Mouse (Mus musculus) cerebellum, adult 2 months (tissue): ENCODE data around the gene Nppc. TPM values are rescaled to one million over a fixed set of nuclear protein-coding genes. Genes with fewer than 3 reads are reported as not detected.

Experiments used
- DNase-seq, 2 experiments: peaks; one replicate each; pipeline ENCODE4 v3.0.0; 2021
- H3K27ac ChIP-seq: fragments of 200-500 bp; 2 replicates; pipeline ENCODE4 v1.5.1; 2012; ENCODE audit warnings: low read length, control low read depth, inconsistent platforms; ENCODE audit not compliant: insufficient read depth
- H3K27me3 ChIP-seq: fragments of 200-500 bp; 2 replicates; pipeline ENCODE4 v1.6.1; 2012; ENCODE audit warnings: inconsistent platforms, mild to moderate bottlenecking, low read length, moderate library complexity; ENCODE audit not compliant: control insufficient read depth, insufficient read depth
- H3K4me1 ChIP-seq: fragments of 200-500 bp; 2 replicates; pipeline ENCODE4 v1.6.1; 2011; ENCODE audit warnings: low read length; ENCODE audit not compliant: control insufficient read depth, insufficient read depth
- H3K4me3 ChIP-seq: fragments of 200-500 bp; replicated peaks from 2 replicates; pipeline ENCODE3; 2011; ENCODE audit warnings: mild to moderate bottlenecking, low read depth, low read length, control low read depth; ENCODE audit not compliant: insufficient read depth
- CTCF ChIP-seq: fragments of 200-500 bp; IDR thresholded peaks from 2 replicates; pipeline ENCODE4 v1.5.1; 2011; ENCODE audit warnings: low read depth, mild to moderate bottlenecking, control low read depth, low read length, moderate library complexity, borderline replicate concordance; ENCODE audit not compliant: insufficient read depth
- POLR2A ChIP-seq: fragments of 200-500 bp; IDR thresholded peaks from 2 replicates; pipeline ENCODE4 v1.6.1; 2011; ENCODE audit warnings: low read length, control low read depth, borderline replicate concordance; ENCODE audit not compliant: insufficient read depth
- WGBS: fragments of 180-500 bp; shearing (Covaris S2); methylation state at CpG from one replicate; pipeline ENCODE4 v1.1.7; 2018; 5-methylcytosine and 5-hydroxymethylcytosine counted together
- polyA plus RNA-seq: library from polyadenylated mRNA; depleted of rRNA; stranded (reverse); fragments of >200 nt; gene quantifications from 2 replicates; pipeline ENCODE4 v1.2.3, GENCODE M21; 2012; rRNA removed

Nppc gene
- polyA plus RNA-seq, 1 experiment = 21.1 TPM

DNA sequence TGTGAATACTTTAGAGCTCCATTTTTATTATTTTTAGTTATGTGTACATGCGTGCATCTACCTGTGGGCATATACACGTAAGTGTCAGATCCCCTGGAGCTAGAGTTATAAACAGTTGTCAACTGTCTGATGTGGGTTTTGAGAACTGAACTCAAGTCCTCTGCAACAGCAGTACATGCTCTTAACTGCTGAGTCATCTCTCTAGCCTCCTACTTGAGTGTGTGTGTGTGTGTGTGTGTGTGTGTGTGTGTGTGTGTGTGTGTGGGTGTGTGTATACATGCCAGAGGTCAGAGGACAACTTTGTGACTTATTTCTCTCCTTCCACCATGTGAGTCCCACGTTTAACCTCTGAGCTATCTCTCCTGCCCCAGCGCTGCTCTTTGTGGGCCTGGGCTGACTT lies 39.8 kb downstream of the Nppc start:
- H3K27me3 ChIP-seq = no peaks in the 10 kb centered on the region
- 91% methylated on average over 4 of the region's 4 CpGs for WGBS

DNA sequence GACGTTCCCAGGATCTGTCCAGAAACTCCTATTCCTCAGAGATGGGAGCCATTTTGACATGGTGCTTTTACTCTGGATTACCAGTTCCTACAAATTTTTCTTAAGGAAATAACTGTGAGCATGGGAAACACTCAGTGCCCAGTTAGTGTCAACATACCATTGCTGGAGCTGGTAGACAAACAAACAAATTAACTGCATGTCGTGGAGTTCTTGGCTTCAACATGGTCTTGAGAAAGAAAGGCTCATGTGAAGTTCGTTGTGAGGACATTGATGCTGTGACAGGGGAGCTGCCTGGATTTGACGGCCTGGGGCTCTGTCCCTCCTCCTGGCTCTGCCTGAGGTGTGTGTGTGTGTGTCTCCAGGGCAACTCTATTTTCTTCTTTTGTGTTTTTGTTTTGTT lies 40.4 kb downstream of the Nppc start:
- no peaks in the 10 kb centered on the region for H3K27me3 ChIP-seq
- no peak for TF ChIP-seq CTCF
- no peak for TF ChIP-seq POLR2A
- 38% methylated on average over 4 of the region's 4 CpGs for WGBS

More for the DNA sequence above, 39.8 kb downstream of the Nppc start:
- no peak overlapping the region for H3K27ac ChIP-seq
- DNase-seq = no peak
- TF ChIP-seq POLR2A = no peak
- no peaks in the 10 kb centered on the region for H3K4me1 ChIP-seq
- H3K4me3 ChIP-seq = no peak overlapping the region

DNA sequence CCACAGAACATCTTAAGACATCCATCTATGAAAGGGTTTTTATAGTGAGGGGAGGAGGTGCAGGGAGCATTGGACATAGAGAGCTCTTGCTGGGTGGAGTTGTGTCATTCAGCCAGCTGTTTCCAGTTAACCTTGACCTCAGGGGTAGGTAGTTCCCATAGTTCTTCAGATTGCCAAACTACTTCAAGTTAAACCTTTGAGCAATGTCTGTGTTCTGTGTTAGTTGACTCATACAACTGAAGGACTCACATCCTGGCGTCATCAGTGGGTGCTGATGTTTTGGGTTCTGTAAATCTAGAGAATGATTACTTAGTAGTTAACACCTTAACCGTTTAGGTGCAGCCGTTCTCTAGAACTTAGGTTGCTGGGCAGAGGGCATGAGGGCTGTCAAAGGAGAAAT lies 42.1 kb downstream of the Nppc start:
- Histone ChIP-seq H3K4me3 (no peak overlapping the region), H3K27me3 (no peaks in the 10 kb centered on the region), H3K4me1 (no peaks in the 10 kb centered on the region), H3K27ac (no peak overlapping the region)
- no peak for DNase-seq
- no peak for TF ChIP-seq POLR2A
- no peak for TF ChIP-seq CTCF
- 93% methylated on average over 3 of the region's 3 CpGs for WGBS

More for the DNA sequence above, 40.4 kb downstream of the Nppc start:
- Histone ChIP-seq H3K4me1 (no peaks in the 10 kb centered on the region), H3K4me3 (no peak overlapping the region), H3K27ac (no peak overlapping the region)
- DNase-seq = no peak

DNA sequence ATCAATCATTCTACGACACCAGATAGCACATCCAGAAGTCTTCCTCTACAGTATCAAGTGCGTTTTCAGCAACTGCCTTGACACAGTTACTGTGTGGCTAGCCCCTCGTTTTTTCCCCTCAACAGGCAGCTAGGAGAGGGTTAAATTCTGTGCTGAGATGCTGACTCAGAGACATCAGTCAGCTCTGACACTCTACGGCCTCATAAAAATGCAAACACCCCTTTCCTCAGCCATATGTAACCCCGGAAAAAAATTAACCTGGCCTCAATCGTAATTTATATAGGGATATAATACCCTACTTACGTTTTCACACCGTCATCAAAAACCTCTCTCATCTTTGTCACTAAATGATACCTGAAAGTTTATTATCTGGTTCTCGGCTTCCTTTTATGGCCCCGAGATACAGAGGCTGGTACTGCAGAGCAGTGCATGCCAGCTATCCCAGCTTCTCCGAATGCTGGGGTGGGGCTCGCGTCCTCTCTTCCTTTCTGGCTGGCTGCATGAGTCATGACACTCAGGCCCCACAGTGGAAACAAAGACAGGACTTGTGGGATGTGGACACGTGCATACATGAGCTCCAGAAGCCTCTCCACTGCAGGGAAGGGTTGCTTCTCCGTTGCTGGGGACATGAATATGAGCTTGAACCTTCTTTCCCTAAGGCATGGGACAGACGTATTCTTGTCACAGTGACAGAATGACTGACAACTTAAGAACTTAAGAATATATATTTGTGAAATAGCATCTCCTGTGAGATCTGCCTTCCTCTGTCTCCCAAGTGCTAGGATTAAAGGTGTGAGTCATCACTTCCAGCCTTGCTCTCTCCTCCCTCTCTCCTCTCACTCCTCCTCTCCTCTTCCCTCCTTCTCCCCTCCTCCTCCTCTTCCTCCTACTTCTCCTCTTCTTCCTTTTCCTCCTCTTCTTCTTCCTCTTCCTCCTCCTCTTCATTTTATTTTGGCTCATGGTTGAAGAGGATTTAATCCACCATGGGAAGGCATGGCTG lies 47.1 kb downstream of the Nppc start:
- H3K4me1 ChIP-seq = no peaks in the 10 kb centered on the region
- no peak overlapping the region for H3K4me3 ChIP-seq
- H3K27me3 ChIP-seq = no peaks in the 10 kb centered on the region
- no peak for DNase-seq
- WGBS = 70% methylated on average over 16 of the region's 16 CpGs
- H3K27ac ChIP-seq = no peak overlapping the region
- TF ChIP-seq CTCF (no peak), POLR2A (no peak)

DNA sequence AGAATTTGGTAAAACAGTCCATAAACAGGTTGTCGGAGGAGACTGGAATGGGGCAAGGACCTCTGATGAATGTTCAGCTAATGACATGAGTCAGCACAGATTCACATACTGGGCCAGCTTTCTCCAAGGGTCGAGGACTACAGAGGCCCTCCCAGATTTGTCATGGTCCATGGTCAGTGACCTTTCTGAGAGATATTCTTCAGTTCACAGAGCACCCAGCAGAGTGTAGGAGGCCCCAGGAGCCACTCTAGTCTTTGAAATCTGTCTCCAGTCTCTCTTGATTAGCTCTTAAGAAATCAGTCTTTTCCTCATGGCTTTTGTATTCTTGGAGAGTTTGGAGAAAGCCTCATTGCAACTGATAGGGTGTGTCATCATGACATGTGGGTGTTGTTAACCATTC lies 48.1 kb downstream of the Nppc start:
- no peaks in the 10 kb centered on the region for H3K4me1 ChIP-seq
- TF ChIP-seq CTCF (no peak), POLR2A (no peak)
- no peak for DNase-seq
- no peak overlapping the region for H3K4me3 ChIP-seq
- H3K27me3 ChIP-seq = no peaks in the 10 kb centered on the region
- H3K27ac ChIP-seq = no peak overlapping the region
- WGBS = 50% methylated on average over 2 of the region's 2 CpGs

DNA sequence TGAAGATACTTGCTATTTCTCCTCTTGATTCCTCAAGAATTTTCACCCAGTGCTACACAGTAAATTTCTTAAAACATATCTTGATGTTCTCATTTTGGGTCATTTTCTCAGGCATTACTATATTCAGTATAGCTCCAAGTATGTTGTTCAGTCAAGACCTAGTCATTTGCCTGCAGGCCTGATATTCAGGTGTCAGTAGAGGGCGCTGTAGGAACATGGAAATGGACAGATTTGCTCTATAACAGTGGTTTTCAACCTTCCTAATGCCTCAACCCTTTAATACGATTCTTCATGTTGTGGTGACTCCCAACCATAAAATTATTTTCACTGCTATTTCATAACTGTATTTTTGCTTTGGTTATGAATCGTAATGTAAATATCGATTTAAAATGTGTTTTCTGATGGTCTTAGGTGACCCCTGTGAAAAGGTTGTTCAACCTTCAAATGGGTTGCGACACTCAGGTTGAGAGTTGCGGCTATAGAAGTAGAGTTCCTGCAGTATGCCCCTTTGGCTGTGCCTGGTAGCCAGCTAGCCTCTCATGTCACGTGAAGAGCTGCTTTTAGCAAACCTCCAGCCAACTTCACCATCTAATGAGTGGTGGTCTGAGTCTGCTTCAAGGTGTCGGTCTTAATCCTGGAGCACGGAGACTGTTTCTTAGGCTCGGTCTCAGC lies 51.8 kb downstream of the Nppc start:
- no peaks in the 10 kb centered on the region for H3K27me3 ChIP-seq
- no peak overlapping the region for H3K4me3 ChIP-seq
- H3K4me1 ChIP-seq = no peaks in the 10 kb centered on the region
- DNase-seq = peak; percentile 40 to 50
- 62% methylated on average over 10 of the region's 10 CpGs for WGBS
- H3K27ac ChIP-seq = no peak overlapping the region
- no peak for TF ChIP-seq POLR2A
- TF ChIP-seq CTCF = peak; percentile 50; the same call in 1 of the 2 replicates

Other genes with a start within 250 kb of the Nppc start
- 1.6 and 1.8 TPM in 2 replicates for gene Nmur1, start 244.3 kb downstream of the Nppc start, polyA plus RNA-seq
- gene Tex44, start 244.2 kb downstream of the Nppc start, polyA plus RNA-seq = not detected in 2 replicates
- gene Ptma, start 143.8 kb downstream of the Nppc start, polyA plus RNA-seq = 610 and 672 TPM in 2 replicates
- gene Pde6d, start 87.9 kb downstream of the Nppc start, polyA plus RNA-seq = 84.2 and 87.1 TPM in 2 replicates
- 29.8 and 30.9 TPM in 2 replicates for gene Cops7b, start 87.7 kb downstream of the Nppc start, polyA plus RNA-seq
- 22.3 and 22.6 TPM in 2 replicates for gene Dis3l2, start 33.2 kb upstream of the Nppc start, polyA plus RNA-seq